Mouse (Mus musculus) embryonic fibroblast, embryonic 13.5 days (primary cell): ENCODE results near the gene St6gal1.

Source experiments
- CTCF ChIP-seq: IDR thresholded peaks from 2 replicates; pipeline ENCODE4 v1.5.1; 2011; ENCODE audit warnings: mild to moderate bottlenecking, control low read depth, low read length, moderate library complexity, borderline replicate concordance; ENCODE audit not compliant: insufficient read depth
- POLR2A ChIP-seq: IDR thresholded peaks from 2 replicates; pipeline ENCODE4 v1.6.1; 2011; ENCODE audit warnings: low read depth, mild to moderate bottlenecking, control low read depth, low read length, moderate library complexity

- no peak for TF ChIP-seq POLR2A
- no peak for TF ChIP-seq CTCF
Measured at GRCm38 (mm10) chr16:23291521-23291920, 67.0 kb downstream of the St6gal1 start.
